In the genomic region with DNA sequence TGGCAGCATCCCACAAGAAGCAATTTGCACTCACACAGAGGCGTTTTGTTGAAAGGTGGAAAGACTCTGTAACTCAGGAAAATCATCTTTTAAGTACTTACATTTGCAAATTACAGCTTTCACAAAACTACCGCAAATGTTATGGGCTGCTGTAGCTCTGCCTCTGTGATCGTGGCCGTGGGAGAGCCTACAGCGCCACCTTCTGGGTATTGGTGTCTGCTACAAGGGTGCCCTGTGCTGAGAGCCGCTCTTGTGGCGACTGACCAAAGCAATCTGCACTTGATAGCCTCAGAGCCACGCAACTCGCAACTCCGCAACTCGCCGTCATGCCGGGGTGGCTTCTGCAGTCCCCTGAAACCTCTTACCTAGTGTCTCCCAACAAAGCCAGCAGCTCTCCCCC, we compare ENCODE assay signal across 8 mouse cellular contexts. TPM values are rescaled to one million over a fixed set of nuclear protein-coding genes. Genes with fewer than 3 reads are reported as not detected.
DNase-seq lines count a peak whose midpoint lies in the region; ATAC-seq and TF ChIP-seq lines count a peak whose summit lies in the region.

No protein-coding gene starts in this region.

- H3K4me2 ChIP-seq in hindbrain, embryonic 13.5 days: peak overlapping the region; percentile 49
- peak overlapping the region; percentile 48 for H3K4me2 ChIP-seq in neural tube, embryonic 13.5 days

- H3K4me3 ChIP-seq in spleen, adult 2 months (ENCODE audit: extremely low read depth, insufficient read depth, insufficient read length): no peak overlapping the region
- peak overlapping the region; percentile 25; the same call in 1 of the 2 replicates for H3K4me3 ChIP-seq in embryonic facial prominence, embryonic 10.5 days
- no peak overlapping the region for H3K4me3 ChIP-seq in hindbrain, embryonic 13.5 days
- peak overlapping the region; percentile 11; the same call in 1 of the 2 replicates for H3K4me3 ChIP-seq in neural tube, embryonic 13.5 days

- no peaks in the 10 kb centered on the region for H3K9me3 ChIP-seq in embryonic facial prominence, embryonic 10.5 days
- H3K9me3 ChIP-seq in hindbrain, embryonic 13.5 days: no peaks in the 10 kb centered on the region
- H3K9me3 ChIP-seq in neural tube, embryonic 13.5 days: no peaks in the 10 kb centered on the region

- DNase-seq in spleen, adult 2 months (ENCODE audit: low read depth in 1 of 2, low spot score in 2 of 2): no peak
- no peak for DNase-seq in spleen, postnatal 36 days (ENCODE audit: low spot score in 2 of 2)
- DNase-seq in adrenal gland, postnatal 10 days: peak; percentile 84
- DNase-seq in embryonic facial prominence, embryonic 10.5 days (ENCODE audit: low spot score): peak; percentile 78
- peak; percentile 82 for DNase-seq in liver
- no peak for DNase-seq in thymus, postnatal 14 days

- H3K27me3 ChIP-seq in spleen, adult 2 months (ENCODE audit: control insufficient read depth, insufficient read depth, low read length): no peaks in the 10 kb centered on the region
- H3K27me3 ChIP-seq in embryonic facial prominence, embryonic 10.5 days (replicated peaks; ENCODE audit: low read depth, poor library complexity, severe bottlenecking): peaks cover 32% of the 10 kb centered on the region
- H3K27me3 ChIP-seq in hindbrain, embryonic 13.5 days: peaks cover 36% of the 10 kb centered on the region
- peaks cover 26% of the 10 kb centered on the region for H3K27me3 ChIP-seq in neural tube, embryonic 13.5 days

- ATAC-seq in hindbrain, embryonic 13.5 days (ENCODE audit: low FRiP score): 0 out of 2 replicates have a peak, but pooled peaks have one; percentile 78
- peak; percentile 91 for ATAC-seq in neural tube, embryonic 13.5 days (ENCODE audit: low read depth)

- 14% methylated on average over 13 of the region's 13 CpGs for WGBS in spleen, adult 2 months
- 8% methylated on average over 13 of the region's 13 CpGs for WGBS in embryonic facial prominence, embryonic 10.5 days
- 10% methylated on average over 13 of the region's 13 CpGs for WGBS in hindbrain, embryonic 13.5 days
- 7% methylated on average over 13 of the region's 13 CpGs for WGBS in neural tube, embryonic 13.5 days

- peak; percentile 21; the same call in 1 of the 2 replicates for TF ChIP-seq CTCF in spleen, adult 2 months (IDR thresholded peaks at IDR 0.05; ENCODE audit: extremely low read depth, insufficient read depth, insufficient read length, insufficient replicate concordance)

- H3K9ac ChIP-seq in hindbrain, embryonic 13.5 days: peak overlapping the region; percentile 60; the same call in 1 of the 2 replicates
- H3K9ac ChIP-seq in neural tube, embryonic 13.5 days: peak overlapping the region; percentile 64; the same call in 1 of the 2 replicates

- no peak for TF ChIP-seq POLR2A in spleen, adult 2 months (IDR thresholded peaks at IDR 0.05; ENCODE audit: low read depth, low read length)

- H3K27ac ChIP-seq in spleen, adult 2 months (ENCODE audit: insufficient read depth, low read length): no peak overlapping the region
- no peak overlapping the region for H3K27ac ChIP-seq in embryonic facial prominence, embryonic 10.5 days (replicated peaks)
- H3K27ac ChIP-seq in hindbrain, embryonic 13.5 days: no peak overlapping the region
- no peak overlapping the region for H3K27ac ChIP-seq in neural tube, embryonic 13.5 days (replicated peaks)

- H3K36me3 ChIP-seq in spleen, adult 2 months (ENCODE audit: control insufficient read depth, insufficient read depth, low read length): no peaks in the 10 kb centered on the region
- H3K36me3 ChIP-seq in embryonic facial prominence, embryonic 10.5 days (replicated peaks): no peaks in the 10 kb centered on the region
- H3K36me3 ChIP-seq in hindbrain, embryonic 13.5 days: no peaks in the 10 kb centered on the region
- no peaks in the 10 kb centered on the region for H3K36me3 ChIP-seq in neural tube, embryonic 13.5 days

- no peaks in the 10 kb centered on the region for H3K4me1 ChIP-seq in spleen, adult 2 months (ENCODE audit: control insufficient read depth, insufficient read depth, insufficient read length)
- H3K4me1 ChIP-seq in embryonic facial prominence, embryonic 10.5 days: peaks cover 8% of the 10 kb centered on the region
- peaks cover 8% of the 10 kb centered on the region for H3K4me1 ChIP-seq in hindbrain, embryonic 13.5 days (replicated peaks)
- H3K4me1 ChIP-seq in neural tube, embryonic 13.5 days (replicated peaks): peaks cover 2% of the 10 kb centered on the region; the same call in 1 of the 2 replicates

RNA-seq across cellular contexts. Expression of gene Fam210b, which starts 16.2 kb away (rescaled TPM):
- polyA plus RNA-seq in spleen, adult 2 months (2012; rRNA removed): 15.0 and 18.1 TPM in 2 replicates
- 10 to 100 TPM; 24.2 to 39.4 TPM for total RNA-seq in adrenal gland, postnatal 10 days (2021)
- polyA plus RNA-seq in embryonic facial prominence, embryonic 10.5 days (2016; fragmentation: Nextera tagmentation; extraction: Ambion mirVana): 25.8 and 27.8 TPM in 2 replicates
- 25.8 and 27.1 TPM in 2 replicates for polyA plus RNA-seq in hindbrain, embryonic 13.5 days (2015; fragmentation: Nextera tagmentation; extraction: Ambion mirVana)
- polyA plus RNA-seq in neural tube, embryonic 13.5 days (2015; fragmentation: Nextera tagmentation; extraction: Ambion mirVana): 29.9 and 33.0 TPM in 2 replicates

RNA-seq across cellular contexts. Expression of gene Aurka, which starts 41.2 kb away (rescaled TPM):
- 8.1 and 10.0 TPM in 2 replicates for polyA plus RNA-seq in spleen, adult 2 months (2012; rRNA removed)
- total RNA-seq in adrenal gland, postnatal 10 days (2021): 10 to 100 TPM; 11.5 to 14.4 TPM
- polyA plus RNA-seq in embryonic facial prominence, embryonic 10.5 days (2016; fragmentation: Nextera tagmentation; extraction: Ambion mirVana): 220 and 229 TPM in 2 replicates
- polyA plus RNA-seq in hindbrain, embryonic 13.5 days (2015; fragmentation: Nextera tagmentation; extraction: Ambion mirVana): 26.7 and 26.8 TPM in 2 replicates
- polyA plus RNA-seq in neural tube, embryonic 13.5 days (2015; fragmentation: Nextera tagmentation; extraction: Ambion mirVana): 20.9 and 23.3 TPM in 2 replicates

RNA-seq across cellular contexts. Expression of gene Cstf1, which starts 41.3 kb away (rescaled TPM):
- polyA plus RNA-seq in spleen, adult 2 months (2012; rRNA removed): 26.0 and 31.5 TPM in 2 replicates
- total RNA-seq in adrenal gland, postnatal 10 days (2021): 10 to 100 TPM; 28.1 to 32.2 TPM
- polyA plus RNA-seq in embryonic facial prominence, embryonic 10.5 days (2016; fragmentation: Nextera tagmentation; extraction: Ambion mirVana): 57.9 and 59.1 TPM in 2 replicates
- 25.2 and 27.1 TPM in 2 replicates for polyA plus RNA-seq in hindbrain, embryonic 13.5 days (2015; fragmentation: Nextera tagmentation; extraction: Ambion mirVana)
- polyA plus RNA-seq in neural tube, embryonic 13.5 days (2015; fragmentation: Nextera tagmentation; extraction: Ambion mirVana): 26.3 and 30.5 TPM in 2 replicates

Comparison
In these comparisons a context has a peak if more than half of its experiments do, and no peak if none do; other contexts are left out.
1. DNase-seq: peak in adrenal gland, postnatal 10 days (single experiment), embryonic facial prominence, embryonic 10.5 days (single experiment) and liver (single experiment); none in spleen, adult 2 months (0 of 2), spleen, postnatal 36 days (0 of 2) and thymus, postnatal 14 days (single experiment).
2. H3K4me3 ChIP-seq: peak in embryonic facial prominence, embryonic 10.5 days (single experiment) and neural tube, embryonic 13.5 days (single experiment); none in spleen, adult 2 months (single experiment) and hindbrain, embryonic 13.5 days (single experiment).